Mouse (Mus musculus) heart, adult 8-10 months (tissue): ENCODE data around the gene Adcy9. TPM values are rescaled to one million over a fixed set of nuclear protein-coding genes. Genes with fewer than 3 reads are reported as not detected.
A peak's percentile ranks its signal among the peaks of the same experiment; 100 is the strongest.

Experiments used
- DNase-seq: peaks from one replicate; pipeline ENCODE4 v3.0.0; 2022; ENCODE audit warnings: low spot score
- total RNA-seq, 4 experiments: library from RNA; stranded (reverse); gene quantifications; 2 replicates each; pipeline ENCODE4 v1.2.4; 2022

The Adcy9 gene
- total RNA-seq: 10 to 100 TPM; 21.7 to 24.0 (median 23.2) TPM

DNA sequence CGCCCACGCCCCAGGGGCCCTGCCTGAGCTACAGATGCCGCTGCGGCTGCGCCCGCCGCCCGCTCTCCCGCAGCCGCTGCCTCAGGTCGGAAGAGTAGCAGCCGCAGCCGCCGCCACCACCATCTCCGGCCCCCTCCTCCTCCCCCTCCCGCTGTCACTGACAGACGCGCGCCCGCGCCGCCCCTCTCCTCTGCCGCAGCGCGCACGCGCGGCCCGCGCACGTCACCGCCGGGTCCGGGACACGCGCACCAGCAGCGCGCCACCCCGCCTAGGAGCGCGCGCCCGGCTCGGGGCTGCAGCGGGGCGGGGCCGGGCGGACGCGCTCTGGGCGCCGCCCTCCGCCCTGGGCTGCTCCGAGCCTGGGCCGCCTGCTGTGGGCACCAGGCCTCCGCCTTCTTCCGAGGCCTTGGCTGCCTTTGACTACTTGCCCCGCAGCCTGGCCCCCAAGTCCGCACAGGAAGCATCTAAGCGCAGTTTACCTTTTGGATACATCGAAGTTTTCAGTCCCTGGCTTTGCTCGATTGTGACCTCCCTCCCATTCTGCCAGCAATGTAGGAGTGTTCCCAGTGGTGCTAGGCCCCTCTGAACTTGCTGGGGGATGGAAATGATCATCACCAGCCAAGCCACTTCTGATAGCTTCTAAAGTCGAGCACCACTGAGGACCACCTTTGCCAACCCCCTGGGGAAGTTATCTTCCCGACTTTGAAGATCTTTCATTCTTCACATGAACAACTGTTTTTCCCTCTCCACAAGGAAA, at the start of gene Adcy9:
TSS of gene Adcy9 (minus strand) at position 201 of the 757 bp plus-strand sequence.
- peak; percentile 85 for DNase-seq

GRCm38 (mm10) chr16:4469599-4470352, 49.5 kb upstream of the Adcy9 start:
- no peak for DNase-seq

DNA sequence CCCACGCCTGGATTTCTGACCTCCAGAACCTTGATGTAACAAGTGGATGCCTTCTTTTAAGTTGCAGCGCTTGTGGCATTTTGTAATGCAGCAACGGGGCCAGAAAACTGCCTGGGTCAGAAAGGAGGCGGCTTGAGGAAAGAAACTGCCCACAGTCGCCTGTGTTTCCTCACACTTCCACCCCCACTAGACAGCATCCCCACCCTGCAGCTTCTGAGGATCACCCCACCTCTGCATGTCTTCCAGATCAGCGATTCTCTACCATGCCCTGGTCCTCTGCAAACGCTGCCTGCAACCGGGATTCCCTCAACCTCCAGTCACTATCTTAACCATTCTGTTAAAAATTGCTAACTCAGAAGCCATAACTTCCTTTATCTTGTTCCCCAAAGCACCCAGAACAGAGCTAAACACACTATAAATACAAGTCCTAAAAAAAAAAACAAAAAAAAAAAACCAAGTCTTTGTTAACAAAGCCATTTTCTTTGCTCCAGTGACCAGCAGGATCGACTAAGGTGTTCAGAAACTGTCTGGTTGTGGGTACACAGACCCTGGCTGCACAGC, 44.3 kb upstream of the Adcy9 start:
- no peak for DNase-seq

DNA sequence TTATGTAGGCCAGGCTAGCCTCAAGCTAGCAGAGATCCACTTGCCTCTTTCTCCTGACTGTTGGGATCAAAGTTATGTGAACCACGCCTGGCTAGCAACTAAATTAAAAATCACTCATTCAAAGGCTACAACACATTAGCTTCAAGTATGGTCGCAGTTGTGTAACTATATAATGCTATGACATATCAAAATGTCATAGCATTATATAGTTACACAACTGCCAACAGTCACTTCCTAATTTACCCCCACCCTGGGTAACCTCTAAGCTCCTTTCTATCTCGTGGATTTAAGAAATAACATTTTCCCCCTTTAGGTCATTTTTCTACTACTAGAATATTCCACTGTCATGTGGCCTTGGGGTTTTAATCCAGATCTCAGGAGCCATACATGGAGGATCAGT, 37.6 kb upstream of the Adcy9 start:
- no peak for DNase-seq

DNA sequence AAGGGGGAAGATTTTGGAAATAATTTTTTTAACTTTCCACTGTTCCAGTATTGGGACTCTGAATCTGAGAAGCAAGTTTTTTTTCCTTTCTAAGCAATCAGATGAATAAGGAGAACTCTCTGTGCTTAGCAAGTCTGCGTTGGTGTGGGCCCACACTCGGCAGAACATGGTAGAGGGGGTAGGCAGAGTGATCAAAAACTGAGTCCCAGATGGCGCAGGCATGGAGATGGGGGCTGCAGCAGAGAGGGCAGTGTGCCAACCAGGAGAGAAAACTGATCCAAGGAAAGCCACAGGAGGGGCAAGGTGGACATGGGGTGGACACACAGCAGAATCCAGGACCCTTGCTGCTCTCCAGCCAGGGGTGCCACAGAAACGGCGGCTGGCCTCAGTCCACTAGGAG, 36.1 kb upstream of the Adcy9 start:
- DNase-seq: no peak

- no peak for DNase-seq
Observed at GRCm38 (mm10) chr16:4455693-4456092, 35.4 kb upstream of the Adcy9 start.

DNA sequence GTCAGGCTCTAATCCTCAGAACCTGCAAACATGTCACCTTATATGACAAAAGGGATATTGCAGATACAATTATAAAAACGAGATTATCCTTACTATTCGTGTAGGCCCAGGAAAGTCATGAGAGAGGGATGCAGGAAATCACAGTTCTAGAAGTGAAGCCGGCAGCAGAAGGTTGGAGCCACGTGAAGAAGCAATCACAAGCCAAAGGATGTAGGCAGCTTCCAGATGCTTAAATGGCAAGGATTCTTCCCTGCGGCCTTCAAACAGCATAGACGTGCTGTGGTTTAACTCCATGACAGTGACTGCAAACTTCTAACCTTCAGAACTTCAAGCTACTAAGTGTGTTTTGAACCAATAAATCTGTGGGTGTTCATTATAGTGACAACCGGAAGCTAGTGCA, 34.3 kb upstream of the Adcy9 start:
- DNase-seq: no peak

DNA sequence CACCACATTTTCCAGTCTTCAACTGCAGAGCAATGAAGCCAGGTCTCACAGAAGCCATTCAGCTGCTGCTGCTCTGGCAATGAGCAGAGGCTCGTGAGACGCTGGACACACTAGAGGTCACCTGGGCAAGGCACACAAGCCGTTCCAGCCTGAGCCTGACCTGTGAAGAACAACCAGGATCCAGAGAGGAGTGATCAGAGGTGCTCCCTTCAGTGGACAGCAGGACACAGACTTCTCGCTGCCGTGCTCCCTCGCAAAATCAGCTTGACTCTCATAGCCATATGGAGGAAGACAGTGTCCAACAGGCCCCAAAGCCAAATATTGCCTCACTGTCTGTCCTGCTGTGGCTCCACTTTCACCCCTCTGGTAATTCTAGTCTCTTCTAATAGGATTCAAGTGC, 29.1 kb upstream of the Adcy9 start:
- no peak for DNase-seq

GRCm38 (mm10) chr16:4448235-4448634, 27.9 kb upstream of the Adcy9 start:
- DNase-seq: no peak

- no peak for DNase-seq
Observed at GRCm38 (mm10) chr16:4446395-4446794, 26.1 kb upstream of the Adcy9 start.

GRCm38 (mm10) chr16:4444378-4444777, 24.1 kb upstream of the Adcy9 start:
- no peak for DNase-seq

DNA sequence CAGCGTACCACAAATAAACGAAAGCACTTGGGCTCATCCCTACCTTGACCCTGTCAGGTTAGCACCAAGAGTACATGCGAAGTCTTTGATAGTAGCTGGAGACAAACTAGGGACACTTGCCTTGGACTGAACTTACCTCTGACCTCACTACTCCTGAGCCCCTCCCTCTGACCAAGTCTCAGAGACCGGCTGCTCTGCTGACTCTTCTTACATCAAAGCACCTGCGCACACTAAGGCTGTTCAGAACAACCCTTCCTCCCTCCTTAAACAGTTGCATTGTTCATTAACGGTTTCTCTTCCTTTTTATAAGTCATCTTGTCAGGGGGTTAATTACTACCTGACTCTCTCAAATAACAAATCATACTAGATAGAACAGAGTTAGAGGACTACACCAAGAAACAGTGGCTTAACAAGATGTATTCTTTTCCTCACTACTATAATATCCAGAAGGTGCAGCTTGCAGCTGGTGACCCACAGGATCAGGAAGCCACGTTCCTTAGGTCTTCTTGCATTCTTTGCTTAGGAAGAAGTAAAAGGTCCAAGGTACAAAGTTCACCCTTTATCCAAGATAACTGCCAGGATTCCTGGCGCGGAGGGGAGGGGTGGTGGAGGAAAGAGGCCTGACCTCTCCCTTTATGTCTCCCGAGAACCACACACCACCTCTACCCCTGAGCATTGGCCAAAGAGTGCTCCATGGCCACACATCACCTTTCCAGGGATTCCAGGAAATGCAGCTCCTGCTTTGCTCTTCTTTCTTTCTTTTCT, 19.2 kb upstream of the Adcy9 start:
- DNase-seq: no peak

- no peak for DNase-seq
Observed at GRCm38 (mm10) chr16:4436738-4437137, 16.4 kb upstream of the Adcy9 start.

- DNase-seq: no peak
Observed at GRCm38 (mm10) chr16:4435371-4435770, 15.1 kb upstream of the Adcy9 start.

DNA sequence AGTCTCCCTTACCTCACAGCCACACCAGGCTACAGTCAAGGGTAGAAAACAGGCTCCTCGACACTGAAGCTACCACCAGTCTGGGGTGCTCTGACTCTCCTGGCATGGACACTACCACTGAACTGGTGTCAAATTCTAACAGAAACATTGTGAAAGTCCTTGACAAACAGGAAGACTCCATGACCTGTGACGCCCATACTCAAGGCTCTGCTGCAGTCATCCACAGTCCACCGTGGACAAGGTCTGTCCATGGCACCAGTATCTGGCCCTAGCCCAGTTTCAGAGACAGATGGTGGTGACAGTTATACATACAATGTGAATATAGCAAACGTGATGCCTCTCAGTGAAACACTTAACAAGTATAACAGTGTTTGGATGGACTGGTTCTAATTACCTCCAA, 11.5 kb upstream of the Adcy9 start:
- no peak for DNase-seq

GRCm38 (mm10) chr16:4431013-4431412, 10.7 kb upstream of the Adcy9 start:
- no peak for DNase-seq

- DNase-seq: no peak
Observed at GRCm38 (mm10) chr16:4430232-4430631, 9.9 kb upstream of the Adcy9 start.

DNA sequence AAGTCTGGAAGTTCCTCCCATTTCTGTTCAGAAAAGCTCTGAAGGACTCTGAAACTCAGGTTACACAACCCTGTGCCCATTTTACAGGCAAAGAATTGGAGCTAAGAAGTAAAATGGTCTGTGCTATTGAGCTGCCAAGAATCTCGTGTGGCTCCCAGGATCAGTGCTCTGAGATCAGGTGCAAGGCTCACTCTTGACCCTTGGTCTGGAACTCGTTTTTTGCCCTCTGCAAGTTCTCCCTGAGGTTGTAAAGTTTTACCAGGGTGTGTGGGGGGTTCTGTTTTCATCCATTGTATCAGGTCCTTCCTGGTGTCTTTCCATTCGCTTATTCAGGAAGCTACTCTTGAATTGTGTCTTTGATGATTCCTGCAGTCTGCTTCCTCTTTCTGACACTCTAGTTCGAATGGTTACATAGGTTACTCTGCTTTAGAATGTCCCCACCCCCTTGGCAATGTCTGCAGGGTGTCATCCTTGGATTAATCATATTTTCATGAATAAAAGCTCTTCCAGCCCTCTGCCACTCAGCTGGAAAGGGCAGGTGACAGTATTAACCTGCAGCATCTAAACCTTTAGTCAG, 5.4 kb upstream of the Adcy9 start:
- DNase-seq: no peak

GRCm38 (mm10) chr16:4423613-4424012, 3.3 kb upstream of the Adcy9 start:
- no peak for DNase-seq

GRCm38 (mm10) chr16:4422991-4423390, 2.7 kb upstream of the Adcy9 start:
- no peak for DNase-seq

DNA sequence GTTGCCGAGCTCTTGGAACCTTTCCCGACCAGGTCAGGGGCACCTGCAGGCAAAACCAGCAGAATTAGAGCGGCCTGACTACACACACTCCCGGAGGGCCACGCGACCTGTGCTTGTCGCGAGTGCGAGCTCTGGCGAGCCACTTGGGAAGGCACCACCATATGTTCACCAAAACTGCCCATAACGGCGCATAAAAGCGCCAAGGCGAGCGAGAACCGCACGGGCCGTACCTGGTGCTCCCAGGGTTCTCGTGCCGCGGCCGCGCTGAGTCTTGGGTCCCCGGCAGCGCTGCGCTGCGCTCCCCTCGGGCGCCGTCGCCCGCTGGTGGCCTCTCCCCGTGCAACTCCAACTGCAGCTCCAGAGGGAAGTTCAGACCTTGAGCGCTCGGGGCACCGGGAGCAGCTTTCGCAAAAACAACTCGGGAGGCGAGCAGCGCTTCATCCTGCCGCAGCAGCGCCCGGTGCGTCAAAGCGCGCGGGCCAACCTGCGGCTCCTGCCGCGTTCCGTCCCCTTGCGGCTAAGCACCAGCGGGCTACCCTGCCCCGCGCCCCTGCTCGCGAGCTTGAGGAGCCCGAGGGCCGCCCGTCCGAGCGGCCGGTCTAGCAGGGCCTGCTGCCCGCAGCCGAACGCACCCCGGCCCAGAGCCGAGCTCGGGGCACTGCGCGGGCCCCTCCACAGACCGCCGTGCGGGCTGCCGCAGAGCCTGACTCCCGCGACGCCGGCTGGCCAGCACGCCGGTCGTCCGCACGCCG, 576 bp downstream of the Adcy9 start:
- peak; percentile 35 for DNase-seq
